Mouse (Mus musculus): ENCODE results near the gene Phf5a. TPM values are rescaled to one million over a fixed set of nuclear protein-coding genes. Genes with fewer than 3 reads are reported as not detected.
A peak's percentile ranks its signal among the peaks of the same experiment; 100 is the strongest.

The Phf5a gene
- total RNA-seq, 1 experiment: 157 TPM

DNA sequence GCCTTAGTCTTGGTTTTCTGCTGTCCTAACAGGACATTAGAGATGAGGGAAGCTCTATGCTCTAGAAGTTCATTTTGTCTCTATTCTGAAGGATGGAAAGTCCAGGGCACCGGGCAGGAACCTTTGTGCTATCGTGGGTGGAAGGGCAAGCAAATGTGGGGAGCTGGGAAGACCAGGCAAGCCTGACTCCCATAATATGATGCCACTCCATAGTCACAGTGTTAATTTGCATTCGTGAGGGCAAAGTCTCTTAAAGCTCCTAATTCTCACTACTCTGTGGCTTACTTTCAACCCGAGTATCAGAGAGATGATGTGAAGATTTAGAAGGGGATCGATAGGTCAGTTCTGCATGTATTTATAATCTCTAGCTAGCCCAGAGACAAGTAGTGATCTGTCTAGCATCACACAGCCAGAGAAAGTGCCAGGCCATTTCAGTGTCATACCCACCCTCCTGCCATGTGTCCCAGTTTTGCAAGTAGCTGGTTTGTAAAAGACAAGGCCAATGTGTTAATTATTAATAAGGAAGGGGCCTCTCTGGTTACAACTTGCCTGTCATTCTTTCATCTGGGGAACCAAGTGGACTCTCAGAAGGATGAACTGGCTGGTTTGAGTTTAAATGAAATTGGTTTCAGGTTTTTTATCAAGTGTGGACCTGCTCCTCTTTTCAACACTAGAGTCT is 26.0 kb upstream of the Phf5a start:
- Histone ChIP-seq H3K4me3 (ENCODE audit: insufficient read depth in 1 of 2, low read depth in 1 of 2, low read length in 2 of 2, poor library complexity in 1 of 2, severe bottlenecking in 1 of 2) (no peak overlapping the region), H3K27ac (ENCODE audit: insufficient read depth, low read depth, low read length, poor library complexity, severe bottlenecking) (no peak overlapping the region), H3K9ac (ENCODE audit: insufficient read depth, low read depth, low read length, poor library complexity, severe bottlenecking) (no peak overlapping the region), H3K36me3 (ENCODE audit: control insufficient read depth, insufficient read depth, low read length, poor library complexity, severe bottlenecking) (peaks cover 44% of the 10 kb centered on the region), H3K9me3 (ENCODE audit: control insufficient read depth, insufficient read depth, low read depth, low read length) (no peaks in the 10 kb centered on the region), H3K4me1 (ENCODE audit: control insufficient read depth in 2 of 2, insufficient read depth in 2 of 2, low read length in 2 of 2, poor library complexity in 1 of 2) (peaks cover 0 to 2% of the 10 kb centered on the region in 2 experiments; a peak in 2 of 4 replicates)
- DNase-seq (ENCODE audit: low read depth, low spot score): no peak
- in situ Hi-C loops (cut with MboI; ENCODE audit: low sequenced_read_pairs in 2 of 2, unreplicated experiment in 2 of 2): no loop called here
- TF ChIP-seq MAFK (IDR thresholded peaks at IDR 0.05; ENCODE audit: insufficient read depth, low read depth, low read length) (no peak), CHD2 (IDR thresholded peaks at IDR 0.05; ENCODE audit: low read depth, low read length) (no peak), HCFC1 (IDR thresholded peaks at IDR 0.05; ENCODE audit: borderline replicate concordance, insufficient read depth, low read length) (no peak), ZNF384 (IDR thresholded peaks at IDR 0.05; ENCODE audit: low read depth, low read length) (no peak), ZC3H11A (IDR thresholded peaks at IDR 0.05; ENCODE audit: borderline replicate concordance, low read depth, low read length) (no peak)

DNA sequence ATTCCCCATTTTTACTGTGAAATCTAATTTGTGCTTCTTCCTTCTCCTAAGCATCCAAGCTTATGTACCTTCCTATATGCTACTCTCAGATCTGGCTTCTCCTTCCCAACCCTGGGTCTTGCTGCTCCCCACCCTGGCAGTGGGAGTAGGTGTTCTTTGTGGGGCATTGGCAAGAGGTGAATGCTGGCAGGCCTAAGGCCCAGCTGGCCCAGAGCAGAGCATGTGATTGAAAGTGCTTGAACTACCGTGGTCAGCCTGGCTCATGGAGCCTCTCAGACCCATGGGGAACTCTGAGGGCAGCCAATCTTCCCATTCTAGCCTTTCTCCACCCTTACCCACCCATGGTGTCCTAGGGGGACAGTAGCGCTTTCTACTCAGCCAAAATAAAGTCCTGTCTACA is 24.7 kb upstream of the Phf5a start:
- H3K36me3 ChIP-seq (ENCODE audit: control insufficient read depth, insufficient read depth, low read length, poor library complexity, severe bottlenecking): peaks cover 38% of the 10 kb centered on the region
- H3K9ac ChIP-seq (ENCODE audit: insufficient read depth, low read depth, low read length, poor library complexity, severe bottlenecking): no peak overlapping the region
- peaks cover 6 to 8% of the 10 kb centered on the region in 2 experiments for H3K4me1 ChIP-seq (ENCODE audit: control insufficient read depth in 2 of 2, insufficient read depth in 2 of 2, low read length in 2 of 2, poor library complexity in 1 of 2)
- no peaks in the 10 kb centered on the region for H3K9me3 ChIP-seq (ENCODE audit: control insufficient read depth, insufficient read depth, low read depth, low read length)
- H3K4me3 ChIP-seq (ENCODE audit: insufficient read depth in 1 of 2, low read depth in 1 of 2, low read length in 2 of 2, poor library complexity in 1 of 2, severe bottlenecking in 1 of 2): no peak overlapping the region
- DNase-seq (ENCODE audit: low read depth, low spot score): no peak
- in situ Hi-C loops (cut with MboI; ENCODE audit: low sequenced_read_pairs in 2 of 2, unreplicated experiment in 2 of 2): no loop called here
- no peak overlapping the region for H3K27ac ChIP-seq (ENCODE audit: insufficient read depth, low read depth, low read length, poor library complexity, severe bottlenecking)
- TF ChIP-seq ZNF384 (IDR thresholded peaks at IDR 0.05; ENCODE audit: low read depth, low read length): no peak

DNA sequence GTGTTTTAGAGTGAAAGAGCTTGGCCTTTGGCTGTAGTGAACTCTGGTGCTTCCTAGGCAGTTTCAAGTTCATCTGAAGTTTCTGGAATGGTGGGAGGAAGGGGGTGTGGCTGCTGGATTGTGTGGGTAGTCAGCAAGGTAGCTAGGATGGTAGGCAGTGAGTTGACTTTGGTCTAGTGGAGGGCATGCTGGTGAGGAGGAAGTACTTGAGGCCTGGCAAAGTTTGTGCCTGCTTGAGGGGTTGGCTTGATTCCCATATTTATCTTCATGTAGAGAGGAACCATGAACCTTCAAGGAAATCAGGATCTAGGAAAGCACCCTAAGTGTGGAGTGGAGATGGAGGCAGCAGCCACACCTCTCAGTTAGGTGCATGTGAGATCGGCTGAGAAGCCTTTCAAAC is 22.3 kb upstream of the Phf5a start:
- Histone ChIP-seq H3K9ac (ENCODE audit: insufficient read depth, low read depth, low read length, poor library complexity, severe bottlenecking) (no peak overlapping the region), H3K4me3 (ENCODE audit: insufficient read depth in 1 of 2, low read depth in 1 of 2, low read length in 2 of 2, poor library complexity in 1 of 2, severe bottlenecking in 1 of 2) (no peak overlapping the region), H3K27ac (ENCODE audit: insufficient read depth, low read depth, low read length, poor library complexity, severe bottlenecking) (0 out of 2 replicates have a peak overlapping the region, but pooled peaks have one; percentile 36), H3K9me3 (ENCODE audit: control insufficient read depth, insufficient read depth, low read depth, low read length) (no peaks in the 10 kb centered on the region), H3K36me3 (ENCODE audit: control insufficient read depth, insufficient read depth, low read length, poor library complexity, severe bottlenecking) (peaks cover 26% of the 10 kb centered on the region), H3K4me1 (ENCODE audit: control insufficient read depth in 2 of 2, insufficient read depth in 2 of 2, low read length in 2 of 2, poor library complexity in 1 of 2) (peaks cover 8 to 11% of the 10 kb centered on the region in 2 experiments)
- no peak for DNase-seq (ENCODE audit: low read depth, low spot score)
- in situ Hi-C loops (cut with MboI; ENCODE audit: low sequenced_read_pairs in 2 of 2, unreplicated experiment in 2 of 2): no loop called here
- no peak for TF ChIP-seq HCFC1 (IDR thresholded peaks at IDR 0.05; ENCODE audit: borderline replicate concordance, insufficient read depth, low read length)
- TF ChIP-seq ZC3H11A (IDR thresholded peaks at IDR 0.05; ENCODE audit: borderline replicate concordance, low read depth, low read length): no peak
- no peak for TF ChIP-seq MAFK (IDR thresholded peaks at IDR 0.05; ENCODE audit: insufficient read depth, low read depth, low read length)
- TF ChIP-seq CHD2 (IDR thresholded peaks at IDR 0.05; ENCODE audit: low read depth, low read length): no peak
- no peak for TF ChIP-seq ZNF384 (IDR thresholded peaks at IDR 0.05; ENCODE audit: low read depth, low read length)

DNA sequence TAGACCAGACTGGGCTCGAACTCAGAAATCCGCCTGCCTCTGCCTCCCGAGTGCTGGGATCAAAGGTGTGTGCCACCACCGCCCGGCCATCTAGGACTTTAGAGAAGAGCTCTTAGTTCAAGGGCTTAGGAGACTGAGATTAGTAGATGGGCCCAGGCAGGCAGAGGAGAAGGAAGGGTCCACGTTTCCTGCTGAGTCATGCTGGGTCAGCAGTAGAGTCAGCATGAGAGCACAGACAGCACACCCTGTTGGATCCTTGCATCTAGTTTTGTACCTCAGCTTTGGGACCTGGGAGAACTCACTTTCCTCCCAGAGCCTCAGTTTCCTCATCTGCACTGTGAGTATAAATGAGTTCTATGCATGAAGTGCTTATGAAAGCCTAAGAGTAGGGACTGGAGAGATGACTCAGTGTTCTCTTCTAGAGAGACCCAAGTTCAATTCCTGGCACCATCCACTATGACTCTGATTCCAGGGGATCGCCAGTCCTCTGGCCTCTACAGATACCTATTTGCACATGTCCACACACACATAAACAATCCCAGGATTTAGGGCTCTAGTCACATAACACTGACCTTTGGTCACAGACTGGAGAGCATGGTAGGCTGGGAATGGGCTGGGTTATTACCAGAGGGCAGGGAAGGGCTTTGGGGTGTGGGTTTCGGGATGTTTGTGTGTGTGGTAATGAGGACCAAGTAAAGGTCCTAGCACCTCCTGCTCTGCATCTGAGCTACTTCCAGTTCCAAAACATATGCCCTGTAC is 20.3 kb upstream of the Phf5a start:
- H3K4me1 ChIP-seq (ENCODE audit: control insufficient read depth in 2 of 2, insufficient read depth in 2 of 2, low read length in 2 of 2, poor library complexity in 1 of 2): peaks cover 8 to 11% of the 10 kb centered on the region in 2 experiments
- no peak overlapping the region for H3K4me3 ChIP-seq (ENCODE audit: insufficient read depth in 1 of 2, low read depth in 1 of 2, low read length in 2 of 2, poor library complexity in 1 of 2, severe bottlenecking in 1 of 2)
- DNase-seq (ENCODE audit: low read depth, low spot score): peak; percentile 54
- H3K9ac ChIP-seq (ENCODE audit: insufficient read depth, low read depth, low read length, poor library complexity, severe bottlenecking): peak overlapping the region; percentile 30; the same call in 1 of the 2 replicates
- in situ Hi-C loops (cut with MboI; ENCODE audit: low sequenced_read_pairs in 2 of 2, unreplicated experiment in 2 of 2): no loop called here
- H3K36me3 ChIP-seq (ENCODE audit: control insufficient read depth, insufficient read depth, low read length, poor library complexity, severe bottlenecking): peaks cover 19% of the 10 kb centered on the region
- H3K9me3 ChIP-seq (ENCODE audit: control insufficient read depth, insufficient read depth, low read depth, low read length): no peaks in the 10 kb centered on the region
- H3K27ac ChIP-seq (ENCODE audit: insufficient read depth, low read depth, low read length, poor library complexity, severe bottlenecking): peak overlapping the region; percentile 59
- TF ChIP-seq HCFC1 (IDR thresholded peaks at IDR 0.05; ENCODE audit: borderline replicate concordance, insufficient read depth, low read length): no peak
- peak; percentile 98 for TF ChIP-seq MAFK (IDR thresholded peaks at IDR 0.05; ENCODE audit: insufficient read depth, low read depth, low read length)
- no peak for TF ChIP-seq CHD2 (IDR thresholded peaks at IDR 0.05; ENCODE audit: low read depth, low read length)
- TF ChIP-seq ZNF384 (IDR thresholded peaks at IDR 0.05; ENCODE audit: low read depth, low read length): no peak
- no peak for TF ChIP-seq ZC3H11A (IDR thresholded peaks at IDR 0.05; ENCODE audit: borderline replicate concordance, low read depth, low read length)
